Mouse (Mus musculus): ENCODE data around the gene Cpne5.
"Not testable (repeated sequence)": the region's sequence is repeated elsewhere in the genome, so short reads cannot be mapped to it uniquely, and the experiment has no call there.

The Cpne5 gene

DNA sequence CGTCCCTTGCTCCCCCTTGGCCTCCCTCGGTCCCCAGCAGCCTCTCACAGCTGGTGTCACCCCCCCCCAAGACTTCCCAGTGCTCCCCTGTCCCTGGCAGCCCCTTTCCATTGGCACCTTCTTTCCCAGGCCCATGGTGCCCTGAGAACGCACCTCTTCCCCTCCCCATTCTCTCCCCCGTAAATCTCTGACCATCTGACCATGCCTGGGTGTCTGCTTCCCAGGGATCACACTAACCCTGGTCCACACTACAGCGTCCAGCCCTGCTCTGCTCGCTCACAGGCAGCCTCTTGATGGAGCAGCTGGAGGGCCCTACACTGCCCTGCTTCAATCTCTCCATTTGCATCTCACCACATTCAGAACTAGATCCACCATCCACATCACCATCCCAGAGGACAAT is 18.5 kb upstream of the Cpne5 start:
- DNase-seq = no peak

GRCm38 (mm10) chr17:29254784-29255183 is 16.8 kb upstream of the Cpne5 start:
- DNase-seq = not testable (repeated sequence)

DNA sequence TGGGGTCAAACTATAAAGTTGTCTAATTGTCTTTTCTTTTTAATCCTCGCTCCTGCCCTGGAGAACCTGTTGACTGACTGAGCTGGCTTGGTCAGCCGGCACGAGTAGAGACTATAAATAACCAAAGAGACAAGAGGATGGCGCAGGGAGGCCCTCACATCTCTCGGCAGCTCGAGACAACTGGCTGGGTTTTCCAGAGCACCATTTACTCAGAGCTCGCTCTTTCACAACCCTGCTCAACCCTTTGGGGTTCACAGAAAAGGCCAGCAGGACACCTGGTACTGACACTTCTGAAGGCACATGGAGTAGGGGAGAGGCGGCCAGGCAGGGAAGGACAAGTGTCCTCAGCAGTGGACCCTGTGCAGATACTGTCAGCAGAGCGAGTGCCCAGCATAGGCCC is 15.7 kb upstream of the Cpne5 start:
- no peak for DNase-seq

- no peak for DNase-seq
Observed at GRCm38 (mm10) chr17:29253236-29253635, 15.3 kb upstream of the Cpne5 start.

GRCm38 (mm10) chr17:29251608-29252390 is 13.8 kb upstream of the Cpne5 start:
- DNase-seq = peak in 1 of 2 experiments; percentile 52

DNA sequence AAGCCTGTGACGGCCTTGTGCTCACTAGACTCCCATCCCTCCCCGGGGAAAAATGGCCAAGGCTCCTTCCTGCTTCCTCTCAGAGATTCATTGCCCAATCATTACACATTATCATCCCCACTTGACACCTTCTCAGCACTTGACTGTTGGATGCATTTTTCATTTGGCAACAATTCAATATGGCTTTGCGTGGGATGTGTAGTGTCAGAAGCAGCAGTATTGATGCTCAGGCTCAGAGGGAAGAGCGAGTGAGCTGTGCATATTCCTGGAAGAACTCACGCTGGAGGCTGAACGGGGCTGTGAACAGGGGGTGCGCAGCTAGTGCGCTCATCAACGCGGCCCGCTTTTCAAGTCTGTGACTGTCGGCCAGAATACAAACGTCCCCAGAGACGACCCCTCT is 13.0 kb upstream of the Cpne5 start:
- DNase-seq = not testable (repeated sequence)

DNA sequence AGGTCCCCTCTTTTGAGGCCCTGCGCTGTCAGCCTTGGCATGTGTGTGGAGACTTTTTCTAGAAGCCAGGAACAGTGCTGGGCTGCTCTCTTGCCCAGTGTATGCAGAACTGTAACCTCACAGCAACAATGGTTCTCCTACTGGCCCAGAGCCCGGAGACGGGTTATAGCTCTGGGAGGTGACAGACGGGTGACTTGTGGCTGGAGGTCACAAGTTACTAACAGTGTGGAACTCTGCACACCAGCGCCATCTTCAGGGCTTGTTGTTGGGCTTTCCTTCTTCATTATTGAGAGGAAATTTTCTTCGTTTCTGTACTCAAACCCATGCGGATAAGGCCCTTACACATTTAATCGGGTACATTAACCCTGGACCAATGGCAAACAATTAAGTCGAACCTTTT is 11.5 kb upstream of the Cpne5 start:
- DNase-seq = peak; percentile 49 to 83

- no peak for DNase-seq
Observed at GRCm38 (mm10) chr17:29247881-29248280, 9.9 kb upstream of the Cpne5 start.

DNA sequence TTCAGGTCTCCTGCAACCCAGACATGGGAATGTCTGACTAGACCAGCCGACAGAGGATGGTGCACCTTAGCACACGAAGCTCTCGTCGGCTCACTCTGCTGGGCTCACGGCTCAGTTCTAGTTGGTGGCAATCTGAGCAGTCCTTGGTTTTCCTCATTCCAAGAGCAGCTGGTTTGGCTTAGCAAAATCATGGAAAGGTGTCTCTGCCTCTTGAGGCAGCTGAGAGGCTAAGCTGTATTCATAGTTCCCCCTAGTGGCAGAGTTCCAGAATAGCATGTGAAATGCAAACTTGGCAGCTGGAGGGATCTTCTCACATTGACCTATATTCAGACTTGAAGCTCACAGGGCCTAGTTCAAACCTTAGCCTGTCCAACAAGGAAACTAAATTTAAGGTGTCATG is 8.6 kb upstream of the Cpne5 start:
- peak; percentile 63 to 69 for DNase-seq

- DNase-seq = peak in 1 of 2 experiments; percentile 47
Observed at GRCm38 (mm10) chr17:29245725-29246124, 7.8 kb upstream of the Cpne5 start.

DNA sequence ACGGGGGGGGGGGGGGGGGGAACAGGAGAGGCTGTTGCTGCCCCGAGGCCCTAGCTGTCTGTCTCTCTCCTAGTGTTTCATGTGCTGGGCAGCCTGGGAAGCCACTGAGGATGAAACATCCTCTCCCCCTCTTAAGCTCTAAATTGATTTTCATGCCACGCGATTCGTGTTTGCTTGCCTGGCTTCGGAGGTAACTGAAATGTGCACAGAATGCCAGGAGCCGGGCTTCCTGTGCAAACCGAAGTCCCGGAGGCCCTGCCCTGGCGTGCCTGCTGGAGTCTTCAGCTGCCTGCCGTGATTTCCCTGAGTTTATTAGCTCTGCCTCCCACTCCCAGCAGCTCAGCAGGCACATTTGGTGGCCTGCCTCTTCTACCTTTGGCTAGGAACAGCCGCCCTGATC is 6.9 kb upstream of the Cpne5 start:
- no peak for DNase-seq

GRCm38 (mm10) chr17:29238421-29238945 is 516 bp upstream of the Cpne5 start:
- DNase-seq = peak; percentile 47 to 58

GRCm38 (mm10) chr17:29237267-29237771 is 648 bp downstream of the Cpne5 start:
- no peak for DNase-seq

GRCm38 (mm10) chr17:29236111-29236510 is 1.9 kb downstream of the Cpne5 start:
- DNase-seq = no peak

DNA sequence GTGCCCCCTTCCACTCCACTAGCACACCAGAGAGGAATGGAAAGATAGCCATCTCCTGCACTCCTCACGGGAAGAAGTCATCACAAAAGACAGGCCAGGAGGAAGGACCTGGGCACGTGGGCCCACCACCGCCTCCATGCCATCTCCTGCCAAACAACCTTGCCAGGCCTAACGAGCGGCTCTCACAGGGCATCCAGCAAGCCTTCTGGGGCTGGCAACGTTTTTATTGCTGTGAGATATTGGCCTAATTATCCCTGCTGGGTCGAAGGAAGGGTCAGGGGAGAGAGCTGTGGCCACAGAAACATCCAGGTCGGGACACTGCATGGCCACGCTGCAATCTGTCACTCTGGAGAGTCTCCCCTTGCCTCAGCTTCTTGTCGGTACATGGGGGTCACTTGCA is 6.9 kb downstream of the Cpne5 start:
- DNase-seq = peak; percentile 67 to 69

DNA sequence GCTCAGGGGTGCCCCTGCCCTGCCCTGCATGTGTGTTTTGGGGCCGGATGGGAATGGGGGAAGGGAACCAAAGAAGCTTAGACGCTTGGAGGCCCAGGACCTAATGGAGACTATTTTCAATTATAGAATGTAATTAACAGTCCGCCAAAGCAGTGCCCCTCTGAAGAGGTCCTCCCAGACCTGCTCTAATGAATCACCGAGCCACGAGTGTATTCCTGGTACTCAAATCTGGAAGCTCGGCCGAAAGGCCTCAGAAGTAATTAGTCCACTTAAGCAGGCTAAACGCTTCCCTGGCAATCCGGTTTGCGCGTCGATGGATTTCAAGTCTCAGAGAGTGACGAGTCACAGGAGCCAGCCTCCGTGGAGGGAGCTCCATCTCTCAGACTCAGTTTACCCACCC is 17.3 kb downstream of the Cpne5 start:
- DNase-seq = no peak

- no peak for DNase-seq
Observed at GRCm38 (mm10) chr17:29218017-29218416, 19.9 kb downstream of the Cpne5 start.

DNA sequence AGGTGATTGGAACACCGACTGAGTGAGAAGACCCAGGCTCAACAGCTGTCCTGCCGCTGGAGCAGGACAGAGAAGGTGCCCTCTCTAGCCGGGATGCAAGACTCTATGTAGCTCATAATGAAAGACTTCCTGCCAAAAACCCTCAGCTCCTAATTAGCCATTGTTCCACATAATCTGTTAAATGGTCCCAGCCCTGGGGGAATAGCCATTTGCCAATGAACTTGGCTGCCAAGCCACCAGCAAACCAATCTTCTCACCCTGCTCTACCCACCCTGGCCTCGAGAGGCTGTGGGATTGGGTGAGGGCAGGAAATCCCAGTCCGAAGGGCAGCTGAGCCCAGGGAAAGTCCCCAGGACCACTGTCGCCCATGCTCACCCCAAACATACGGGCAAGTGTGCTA is 21.9 kb downstream of the Cpne5 start:
- DNase-seq = peak in 1 of 2 experiments; percentile 36

GRCm38 (mm10) chr17:29214655-29215054 is 23.3 kb downstream of the Cpne5 start:
- no peak for DNase-seq

DNA sequence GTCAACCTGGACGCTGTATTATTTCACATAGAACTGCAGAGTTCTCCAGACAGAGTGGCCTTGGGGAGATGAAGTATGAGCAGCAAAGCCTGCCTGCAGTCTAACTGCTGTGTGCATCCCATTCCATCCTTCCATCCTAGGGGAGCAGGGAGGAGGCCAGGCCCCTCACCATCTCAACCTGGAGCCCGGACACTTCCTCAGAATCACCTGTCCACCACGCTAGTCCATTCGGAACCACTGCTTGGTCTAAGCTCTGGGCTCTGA is 23.8 kb downstream of the Cpne5 start:
- DNase-seq = no peak

DNA sequence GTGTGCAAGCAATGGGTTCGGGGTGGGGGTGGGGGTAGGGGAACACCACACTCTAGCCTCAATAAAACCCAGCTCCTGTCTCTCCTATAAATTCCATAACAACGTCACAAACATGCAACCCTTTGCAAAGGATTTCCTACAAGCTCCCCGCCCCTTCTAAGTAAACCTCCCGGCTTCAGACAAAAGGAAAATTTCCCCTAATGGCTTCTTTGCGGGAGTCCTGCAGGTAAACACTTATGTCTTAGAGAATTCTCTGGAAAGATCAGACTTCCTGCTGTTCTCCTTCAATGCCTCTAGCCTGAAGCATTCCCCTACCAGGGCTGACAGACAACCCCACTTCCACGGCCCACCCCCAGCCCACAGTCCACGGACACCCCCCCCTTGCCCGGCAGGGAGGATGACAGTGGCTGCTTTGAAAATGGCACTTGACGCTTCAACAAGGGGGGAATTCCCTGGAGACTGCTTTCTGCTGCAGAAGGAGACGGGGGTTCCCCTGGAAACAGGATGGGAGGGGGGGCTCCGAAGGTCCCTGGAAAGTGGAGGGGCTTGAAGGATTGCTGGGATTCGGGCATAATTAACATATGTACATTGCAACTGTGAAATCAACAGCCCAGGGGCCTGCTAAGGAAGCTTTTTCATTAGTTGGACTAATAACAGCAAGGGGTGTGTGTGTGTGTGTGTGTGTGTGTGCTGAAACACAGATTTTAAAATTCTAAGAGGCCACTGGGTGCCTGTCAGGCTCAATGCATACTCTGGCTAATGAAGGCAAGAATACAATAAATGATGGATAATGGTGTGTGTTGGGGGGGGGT is 24.4 kb downstream of the Cpne5 start:
- no peak for DNase-seq

GRCm38 (mm10) chr17:29211836-29212235 is 26.1 kb downstream of the Cpne5 start:
- no peak for DNase-seq

- DNase-seq = no peak
Observed at GRCm38 (mm10) chr17:29210037-29210436, 27.9 kb downstream of the Cpne5 start.

GRCm38 (mm10) chr17:29206052-29206451 is 31.9 kb downstream of the Cpne5 start:
- DNase-seq = no peak
